Mouse (Mus musculus): ENCODE data around the gene Pawr.

DNA sequence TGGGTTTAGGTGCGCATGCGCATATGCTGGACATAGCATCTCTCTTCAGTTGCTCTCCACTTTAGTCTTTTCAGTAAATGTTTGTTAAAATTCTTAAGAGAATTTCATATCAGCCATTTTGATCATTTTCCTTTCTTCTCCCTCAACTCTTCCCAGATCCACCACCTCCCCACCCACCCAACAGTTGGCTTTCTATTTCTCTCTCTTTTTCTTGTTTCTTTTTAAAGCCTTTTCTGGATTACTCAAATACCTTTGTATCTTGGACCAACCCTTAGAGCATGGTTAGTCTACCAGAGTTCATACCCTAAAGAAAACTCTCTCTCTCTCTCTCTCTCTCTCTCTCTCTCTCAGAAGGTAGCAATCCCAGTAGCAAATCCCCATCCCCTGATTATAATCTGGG is 125.1 kb downstream of the Pawr start:
- TF ChIP-seq GATA1 (IDR thresholded peaks at IDR 0.05; ENCODE audit: borderline replicate concordance, low read length) (no peak), FLI1 (IDR thresholded peaks at IDR 0.05; ENCODE audit: low read length) (no peak)

All from megakaryocyte, embryonic 14.5 days (primary cell).